Mouse (Mus musculus): ENCODE measurements around the gene Glg1. TPM values are rescaled to one million over a fixed set of nuclear protein-coding genes. Genes with fewer than 3 reads are reported as not detected.
A peak's percentile ranks its signal among the peaks of the same experiment; 100 is the strongest.
"Not testable (repeated sequence)": the region's sequence is repeated elsewhere in the genome, so short reads cannot be mapped to it uniquely, and the experiment has no call there.

The Glg1 gene
- total RNA-seq (2014; rRNA removed) (37.4 and 42.7 TPM in 2 replicates), polyA plus RNA-seq (2015; fragmentation: Nextera tagmentation; extraction: Ambion mirVana) (50.1 and 53.8 TPM in 2 replicates)

GRCm38 (mm10) chr8:111258631-111259407 lies at the start of gene Glg1:
Gene Glg1 (minus strand): TSS chr8:111259216.
- Histone ChIP-seq H3K4me3 (ENCODE audit: low read length) (peak within 1 kb of the TSS; percentile 96), H3K4me1 (ENCODE audit: insufficient read depth, low read length) (no peaks in the 10 kb centered on the region), H3K9ac (replicated peaks; ENCODE audit: low read length) (peak within 1 kb of the TSS; percentile 97), H3K27me3 (ENCODE audit: insufficient read depth, low read length) (no peaks in the 10 kb centered on the region), H3K4me2 (ENCODE audit: low read depth, low read length) (peak within 1 kb of the TSS; percentile 67), H3K36me3 (ENCODE audit: insufficient read depth, low read length) (no peaks in the 10 kb centered on the region), H3K27ac (peak within 1 kb of the TSS; percentile 99), H3K9me3 (ENCODE audit: low read length) (no peaks in the 10 kb centered on the region)
- TF ChIP-seq CTCF (IDR thresholded peaks at IDR 0.05; ENCODE audit: low read depth): 0 out of 2 replicates have a peak, but pooled peaks have one; percentile 2
- under 1% methylated on average over 74 of the region's 76 CpGs for WGBS
- DNase-seq (ENCODE audit: low spot score): peak; percentile 97
- ATAC-seq: peak; percentile 97

GRCm38 (mm10) chr8:111305031-111305730 lies 46.2 kb upstream of the Glg1 start:
- no peaks in the 10 kb centered on the region for H3K9me3 ChIP-seq (ENCODE audit: low read length)
- H3K27me3 ChIP-seq (ENCODE audit: insufficient read depth, low read length): no peaks in the 10 kb centered on the region
- peak overlapping the region; percentile 26; the same call in 1 of the 2 replicates for H3K27ac ChIP-seq
- TF ChIP-seq CTCF (IDR thresholded peaks at IDR 0.05; ENCODE audit: low read depth): no peak
- H3K4me1 ChIP-seq (ENCODE audit: insufficient read depth, low read length): no peaks in the 10 kb centered on the region
- no peaks in the 10 kb centered on the region for H3K36me3 ChIP-seq (ENCODE audit: insufficient read depth, low read length)
- 0 out of 2 replicates have a peak overlapping the region, but pooled peaks have one; percentile 21 for H3K4me2 ChIP-seq (ENCODE audit: low read depth, low read length)
- peak; percentile 29 for DNase-seq (ENCODE audit: low spot score)
- no peak for ATAC-seq
- no peak overlapping the region for H3K4me3 ChIP-seq (ENCODE audit: low read length)
- 24% methylated on average over 5 of the region's 5 CpGs for WGBS
- no peak overlapping the region for H3K9ac ChIP-seq (replicated peaks; ENCODE audit: low read length)

GRCm38 (mm10) chr8:111304359-111304758 lies 45.3 kb upstream of the Glg1 start:
- TF ChIP-seq CTCF (IDR thresholded peaks at IDR 0.05; ENCODE audit: low read depth): no peak
- no peaks in the 10 kb centered on the region for H3K27me3 ChIP-seq (ENCODE audit: insufficient read depth, low read length)
- no peaks in the 10 kb centered on the region for H3K9me3 ChIP-seq (ENCODE audit: low read length)
- ATAC-seq (no peak), DNase-seq (ENCODE audit: low spot score) (no peak)
- H3K9ac ChIP-seq (replicated peaks; ENCODE audit: low read length): no peak overlapping the region
- H3K4me1 ChIP-seq (ENCODE audit: insufficient read depth, low read length): no peaks in the 10 kb centered on the region
- H3K27ac ChIP-seq: no peak overlapping the region
- no peak overlapping the region for H3K4me2 ChIP-seq (ENCODE audit: low read depth, low read length)
- H3K4me3 ChIP-seq (ENCODE audit: low read length): no peak overlapping the region
- 92% methylated on average over 3 of the region's 3 CpGs for WGBS
- no peaks in the 10 kb centered on the region for H3K36me3 ChIP-seq (ENCODE audit: insufficient read depth, low read length)

GRCm38 (mm10) chr8:111303076-111303803 lies 44.2 kb upstream of the Glg1 start:
- H3K9me3 ChIP-seq (ENCODE audit: low read length); H3K9ac ChIP-seq (replicated peaks; ENCODE audit: low read length); H3K4me1 ChIP-seq (ENCODE audit: insufficient read depth, low read length); H3K4me3 ChIP-seq (ENCODE audit: low read length); ATAC-seq; H3K36me3 ChIP-seq (ENCODE audit: insufficient read depth, low read length); H3K4me2 ChIP-seq (ENCODE audit: low read depth, low read length); H3K27me3 ChIP-seq (ENCODE audit: insufficient read depth, low read length); DNase-seq (ENCODE audit: low spot score); H3K27ac ChIP-seq: not testable (repeated sequence)
- 77% methylated on average over 5 of the region's 5 CpGs for WGBS

- DNase-seq (ENCODE audit: low spot score) (no peak), ATAC-seq (no peak)
- Histone ChIP-seq H3K4me2 (ENCODE audit: low read depth, low read length) (peak overlapping the region; percentile 29; the same call in 1 of the 2 replicates), H3K36me3 (ENCODE audit: insufficient read depth, low read length) (no peaks in the 10 kb centered on the region), H3K27ac (no peak overlapping the region), H3K4me3 (ENCODE audit: low read length) (no peak overlapping the region), H3K4me1 (ENCODE audit: insufficient read depth, low read length) (no peaks in the 10 kb centered on the region), H3K27me3 (ENCODE audit: insufficient read depth, low read length) (no peaks in the 10 kb centered on the region), H3K9me3 (ENCODE audit: low read length) (no peaks in the 10 kb centered on the region), H3K9ac (replicated peaks; ENCODE audit: low read length) (no peak overlapping the region)
- 70% methylated on average over 11 of the region's 11 CpGs for WGBS
- TF ChIP-seq CTCF (IDR thresholded peaks at IDR 0.05; ENCODE audit: low read depth): peak; percentile 37; the same call in 1 of the 2 replicates
These were observed 41.9 kb upstream of the Glg1 start for GRCm38 (mm10) chr8:111300597-111301546.

Measured in hindbrain, postnatal 0 days (tissue).